Mouse (Mus musculus) cerebellum, adult 18-20 months (tissue): ENCODE results near the gene Npff.

Experiments
- DNase-seq, 2 experiments: peaks; one replicate each; pipeline ENCODE4 v3.0.0; 2021

The Npff gene

GRCm38 (mm10) chr15:102524892-102525485, at the start of gene Npff:
Gene Npff, minus strand, starts transcription at chr15:102524942.
- DNase-seq, result peak; percentile 84 to 92

DNA sequence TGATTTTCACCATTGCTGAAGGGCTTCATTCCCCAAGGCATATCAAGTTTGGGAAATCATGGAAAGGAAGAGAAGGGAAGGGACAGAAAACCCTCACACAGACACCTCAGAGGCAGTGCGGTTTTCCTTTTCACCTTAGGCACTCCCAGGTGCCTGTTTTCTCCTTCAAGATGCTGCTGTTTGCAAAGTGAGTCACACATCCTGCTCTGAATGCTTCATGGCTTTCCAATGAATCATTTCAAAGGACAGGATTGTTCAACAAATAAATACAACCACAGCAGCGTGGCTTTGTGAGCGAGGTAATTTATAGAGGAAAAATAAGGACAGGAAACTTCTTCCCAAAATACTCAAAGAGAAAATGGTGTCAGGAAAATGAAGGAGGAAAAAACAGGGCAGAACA, 47.3 kb upstream of the Npff start:
- no peak for DNase-seq

DNA sequence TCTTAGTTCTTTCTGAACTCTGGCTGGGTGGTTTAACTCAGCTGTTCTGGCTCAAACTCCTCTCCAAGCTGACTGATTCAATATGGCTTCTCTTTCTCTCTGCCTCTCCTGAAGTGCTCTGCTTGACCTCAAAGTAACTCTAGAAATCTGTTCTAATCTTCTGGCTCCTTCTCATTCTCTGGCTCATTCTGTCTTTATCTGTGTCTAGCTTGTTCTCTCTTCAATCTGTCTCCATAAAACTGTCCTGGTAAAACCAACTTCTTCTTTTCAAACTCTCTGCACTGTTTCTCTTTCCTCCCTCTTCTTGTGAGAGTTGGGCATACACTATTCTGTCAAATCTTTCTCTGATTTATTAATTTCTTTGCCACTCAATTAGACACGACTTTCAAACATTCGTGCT, 43.1 kb upstream of the Npff start:
- no peak for DNase-seq

- peak; percentile 41 to 47 for DNase-seq
Measured at GRCm38 (mm10) chr15:102563681-102564080, 38.9 kb upstream of the Npff start.

GRCm38 (mm10) chr15:102563061-102563460, 38.3 kb upstream of the Npff start:
- no peak for DNase-seq

GRCm38 (mm10) chr15:102562491-102562890, 37.7 kb upstream of the Npff start:
- DNase-seq, result no peak

DNA sequence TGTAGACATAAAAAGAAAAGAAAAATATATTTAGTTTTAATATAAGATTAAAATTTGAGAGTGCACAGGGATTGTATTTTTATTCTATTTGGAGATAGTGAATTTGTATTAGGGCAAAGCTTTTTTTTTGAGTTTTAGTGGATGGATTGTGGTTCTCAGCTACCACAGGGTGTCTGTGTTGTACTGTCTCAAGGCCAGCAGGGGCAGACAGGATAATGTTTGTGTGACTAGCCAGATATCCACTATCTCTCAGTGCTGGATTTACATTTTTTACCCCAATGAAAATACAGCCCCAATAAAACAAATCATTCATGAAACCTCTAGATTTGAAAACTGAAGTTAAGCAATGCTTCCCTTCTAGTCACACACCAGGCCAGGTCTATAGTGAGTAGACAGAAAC, 32.8 kb upstream of the Npff start:
- DNase-seq, result peak; percentile 34 to 49

DNA sequence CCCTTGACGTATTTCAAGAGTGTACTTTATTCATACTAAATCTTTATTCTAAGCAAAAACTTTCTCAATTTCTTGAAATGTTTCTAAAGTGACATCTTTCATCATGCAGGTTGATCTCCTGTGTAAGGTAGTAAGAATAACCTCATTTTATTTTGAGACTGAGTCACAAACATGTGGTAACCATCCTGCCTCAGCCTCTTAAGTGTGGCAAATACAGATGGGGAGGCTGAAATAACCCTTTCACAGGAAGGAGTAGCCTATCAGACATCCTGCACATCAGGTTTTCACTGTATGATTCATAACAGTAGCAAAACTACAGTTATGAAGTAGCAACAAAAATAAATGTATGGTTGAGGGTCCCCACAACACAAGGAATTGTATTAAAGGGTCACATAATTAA, 30.8 kb upstream of the Npff start:
- DNase-seq, result no peak

GRCm38 (mm10) chr15:102552599-102552998, 27.9 kb upstream of the Npff start:
- DNase-seq, result no peak

GRCm38 (mm10) chr15:102547478-102547877, 22.7 kb upstream of the Npff start:
- DNase-seq, result peak; percentile 90 to 92

DNA sequence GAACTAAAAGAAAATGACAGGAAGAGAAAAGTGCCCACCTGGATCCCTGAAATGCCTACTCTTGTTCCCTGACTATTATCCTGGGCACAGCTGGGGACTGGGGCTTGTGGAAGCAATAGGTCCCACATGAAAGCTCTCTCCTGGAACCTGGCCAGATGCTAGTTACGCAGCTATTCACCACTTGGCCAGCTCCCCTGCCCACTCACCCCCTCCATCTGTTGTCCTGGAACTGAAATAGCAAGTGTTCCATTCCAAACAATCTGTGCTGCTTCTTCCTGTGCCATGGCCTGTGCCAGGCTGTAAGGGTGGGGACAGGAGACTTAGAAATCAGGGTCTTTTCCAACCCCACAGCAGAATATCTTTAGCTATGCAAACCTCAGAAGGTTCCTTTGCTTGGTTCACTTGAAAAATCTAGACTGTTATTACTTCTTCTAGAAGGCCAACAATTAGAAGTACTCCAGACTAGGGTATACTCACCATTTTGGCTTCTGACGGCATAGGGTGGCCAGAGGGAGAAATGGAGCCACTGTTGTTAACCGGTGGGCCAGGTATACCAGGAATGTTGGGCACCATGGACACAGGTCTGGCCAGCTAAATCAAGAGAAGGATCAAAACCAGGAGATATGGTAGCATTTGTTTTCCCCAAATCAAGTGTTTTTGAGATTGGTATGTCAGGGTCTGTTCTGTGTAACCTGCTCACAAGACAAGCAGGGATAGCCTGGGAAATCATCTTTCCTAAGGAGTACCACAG, 22.1 kb upstream of the Npff start:
- peak; percentile 98 for DNase-seq

DNA sequence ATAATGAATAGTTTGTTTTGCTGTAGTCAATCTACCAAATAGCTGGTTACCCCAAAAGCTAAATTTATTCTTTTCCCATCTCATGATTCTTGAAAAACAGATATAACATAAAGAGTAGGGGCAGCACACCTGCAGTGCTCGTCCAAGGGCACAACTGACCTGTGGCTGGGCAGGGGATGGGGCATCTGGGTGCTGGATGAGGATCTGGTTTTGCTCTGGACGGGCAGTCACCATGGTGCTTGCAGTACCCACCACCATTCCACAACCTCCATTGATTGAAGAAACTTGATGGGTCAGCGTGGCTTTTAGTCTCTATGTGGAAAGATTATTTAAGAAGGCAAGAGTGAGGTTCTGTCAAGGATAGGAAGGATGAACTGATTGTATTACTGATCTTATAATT, 21.5 kb upstream of the Npff start:
- no peak for DNase-seq

- peak; percentile 92 to 94 for DNase-seq
Measured at GRCm38 (mm10) chr15:102544801-102545200, 20.1 kb upstream of the Npff start.

DNA sequence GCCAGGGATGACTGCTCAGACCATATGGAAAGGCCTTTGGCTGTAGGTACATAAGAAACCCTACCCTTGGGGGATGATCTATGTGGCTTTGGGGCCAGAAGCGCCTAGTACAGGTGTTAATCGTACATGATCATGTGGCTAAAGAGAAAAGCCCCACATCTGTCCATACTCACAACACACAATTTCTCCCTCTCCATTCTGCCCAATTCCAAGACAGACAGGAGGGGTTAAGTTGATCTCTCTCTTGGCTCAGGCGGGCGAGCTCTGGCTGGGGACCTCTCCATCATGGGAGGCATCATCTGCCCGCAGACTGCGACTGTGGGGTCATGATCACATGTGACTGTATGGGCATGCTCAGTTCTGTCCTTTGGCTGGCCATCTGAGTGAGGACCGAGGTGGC, 9.2 kb upstream of the Npff start:
- DNase-seq, result peak in 1 of 2 experiments; percentile 17

DNA sequence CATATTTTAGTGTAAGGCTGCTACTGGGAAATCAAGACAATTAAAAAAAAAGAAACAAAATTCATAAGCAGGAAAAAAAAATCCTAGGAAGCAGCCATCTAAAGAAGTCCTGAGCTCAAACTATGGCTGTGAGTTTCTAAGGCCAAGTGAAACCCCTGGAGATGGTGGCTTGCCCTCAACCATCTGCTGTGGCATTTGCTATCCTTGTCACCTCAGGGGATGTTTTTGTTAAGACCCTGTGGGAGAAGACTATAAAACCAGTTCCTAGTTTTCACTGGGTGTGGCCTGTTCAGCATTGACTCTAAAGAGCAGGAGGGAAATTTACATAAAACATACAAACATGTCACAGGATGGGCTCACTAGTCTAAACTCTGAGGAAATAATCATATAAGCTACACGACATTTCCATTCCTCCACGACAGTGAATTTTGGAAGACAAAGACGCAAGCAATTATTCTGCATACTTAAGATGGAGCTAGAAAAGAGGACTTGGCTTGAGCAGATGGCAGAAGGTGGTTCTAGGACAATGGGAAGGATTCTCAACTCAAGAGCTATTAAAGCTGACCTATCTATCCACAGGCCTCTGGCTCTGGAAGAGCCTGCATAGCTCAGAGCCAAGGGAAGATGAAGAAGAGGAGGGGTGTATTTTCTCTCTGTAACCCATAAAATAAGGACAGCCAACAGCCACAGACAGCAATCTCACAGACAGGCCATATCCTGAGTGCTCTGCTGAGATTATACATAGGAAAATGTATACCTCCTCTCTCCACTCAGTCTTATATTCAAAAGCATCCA, 7.6 kb upstream of the Npff start:
- peak; percentile 52 to 65 for DNase-seq

- DNase-seq, result peak in 1 of 2 experiments; percentile 24
Measured at GRCm38 (mm10) chr15:102531586-102531985, 6.8 kb upstream of the Npff start.

GRCm38 (mm10) chr15:102530566-102530965, 5.8 kb upstream of the Npff start:
- no peak for DNase-seq

DNA sequence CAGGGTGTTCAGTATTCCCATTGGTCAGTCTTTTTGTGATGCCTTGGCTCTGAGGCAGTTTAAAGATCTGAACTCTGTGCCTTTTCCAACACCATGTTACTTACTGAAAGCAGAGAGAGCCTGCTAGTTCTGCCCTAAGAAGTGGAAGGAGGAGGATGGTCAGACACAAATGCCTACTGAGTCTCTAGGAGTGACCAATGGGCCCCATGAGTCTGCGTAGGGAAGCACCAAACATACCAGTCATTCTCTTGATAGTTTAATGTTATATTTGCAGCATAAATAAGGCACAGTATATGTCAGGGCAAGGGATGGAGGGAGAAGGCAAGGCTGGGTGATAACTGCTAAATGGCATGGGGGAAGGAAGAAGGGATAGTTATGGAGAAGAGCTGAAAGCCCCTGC, 3.7 kb upstream of the Npff start:
- no peak for DNase-seq

- DNase-seq, result no peak
Measured at GRCm38 (mm10) chr15:102527936-102528335, 3.2 kb upstream of the Npff start.

DNA sequence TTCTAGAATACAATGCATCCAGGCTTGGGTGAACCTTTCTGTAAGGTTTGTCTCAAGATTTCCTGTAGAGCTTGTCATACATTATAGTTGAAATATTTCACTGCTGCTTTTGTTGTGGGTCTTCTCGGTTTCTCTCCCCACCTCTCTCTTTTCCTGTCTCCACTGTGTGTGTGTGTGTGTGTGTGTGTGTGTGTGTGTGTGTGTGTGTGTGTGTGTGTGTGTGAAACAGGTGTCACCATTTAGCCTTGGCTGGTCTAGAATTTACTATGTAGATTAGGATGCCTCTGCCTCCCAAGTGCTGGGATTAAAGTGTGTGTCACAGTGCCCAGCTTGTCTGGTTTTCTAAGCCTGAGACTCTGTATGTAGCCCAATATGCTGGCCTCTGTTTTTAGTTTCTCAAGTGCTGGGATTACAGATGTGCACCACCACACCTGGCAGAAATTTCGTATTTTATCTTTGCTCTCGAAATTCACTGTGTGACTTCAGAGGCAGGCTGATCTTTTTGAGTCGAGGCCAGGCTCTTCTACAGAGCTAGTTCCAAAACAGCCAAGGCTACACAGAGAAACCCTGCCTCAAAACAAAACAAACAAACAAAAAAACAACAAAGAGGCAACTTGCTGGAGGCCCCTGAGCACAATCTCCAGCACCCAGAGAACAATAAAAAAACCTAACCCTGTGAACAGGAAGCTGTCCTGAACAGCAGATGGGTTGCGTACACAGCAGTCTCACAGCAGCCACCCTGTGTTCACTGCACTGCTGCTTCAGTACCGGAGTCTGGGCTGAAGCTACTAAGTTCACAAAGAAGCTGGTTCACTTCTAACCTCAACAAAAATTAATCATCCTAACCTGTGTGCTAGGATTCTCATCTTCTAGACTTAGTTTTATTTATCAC, 1.6 kb upstream of the Npff start:
- no peak for DNase-seq

DNA sequence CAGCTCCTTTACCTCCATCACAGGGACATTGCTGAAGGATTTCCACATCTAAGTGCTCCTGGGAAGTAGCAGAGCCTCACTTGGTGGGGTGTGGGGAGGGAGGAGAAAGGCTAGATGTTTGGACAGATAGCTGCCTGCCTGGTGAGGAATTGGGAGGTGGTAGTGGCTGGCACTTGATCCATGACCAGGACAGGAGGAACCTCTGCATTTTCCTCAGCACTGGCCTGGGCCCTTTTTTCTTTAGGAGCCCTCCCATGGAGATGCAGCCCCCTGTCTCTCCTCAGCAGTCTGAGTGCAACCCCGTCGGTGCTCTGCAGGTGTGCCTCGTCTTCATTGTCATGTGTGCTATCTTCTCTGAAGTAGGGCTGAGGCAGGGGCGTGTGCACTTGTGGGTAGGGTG, 3.3 kb downstream of the Npff start:
- peak in 1 of 2 experiments; percentile 14 for DNase-seq

- peak; percentile 51 to 56 for DNase-seq
Measured at GRCm38 (mm10) chr15:102520416-102520815, 4.3 kb downstream of the Npff start.
